Mouse (Mus musculus) kidney, adult 2 months (tissue): Measurements from ENCODE around the gene Pdp2.

Experiments
- CTCF ChIP-seq: fragments of 200-500 bp; conservative IDR thresholded peaks from 2 replicates; pipeline ENCODE4 v1.5.1; 2011; ENCODE audit warnings: low read depth, mild to moderate bottlenecking, control low read depth, low read length, moderate library complexity, mixed read lengths; ENCODE audit not compliant: insufficient read depth, insufficient read length
- POLR2A ChIP-seq: fragments of 200-500 bp; IDR thresholded peaks from one replicate; pipeline ENCODE4 v1.6.1; 2011; ENCODE audit warnings: low read depth, low read length, control low read depth

DNA sequence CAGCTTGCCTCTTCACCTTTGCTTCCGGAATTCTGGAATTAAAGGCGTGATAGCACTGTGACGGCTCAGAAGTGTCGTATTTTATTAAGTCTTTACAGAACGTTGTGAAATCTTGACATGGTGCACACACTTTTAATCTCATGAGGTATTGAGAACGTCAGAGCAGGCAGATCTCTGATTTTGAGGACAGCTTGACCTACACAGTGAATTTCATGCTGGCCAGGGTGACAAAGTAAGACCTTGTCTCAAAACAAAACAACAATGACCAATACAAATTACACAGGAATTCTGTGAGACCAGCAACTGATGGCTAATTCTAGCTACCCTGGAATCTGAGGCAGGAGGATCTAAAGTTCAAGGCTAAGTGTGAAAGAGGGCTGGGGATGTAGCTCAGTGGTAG, 1.3 kb downstream of the Pdp2 start:
- TF ChIP-seq POLR2A, result no peak
- no peak for TF ChIP-seq CTCF
